Mouse (Mus musculus): ENCODE measurements around the gene Rubcn. TPM values are rescaled to one million over a fixed set of nuclear protein-coding genes. Genes with fewer than 3 reads are reported as not detected.

The Rubcn gene
- polyA plus RNA-seq, 1 experiment from 2014 or later, result 22.8 TPM

- Histone ChIP-seq H3K27ac (replicated peaks) (peak overlapping the region; percentile 86), H3K9ac (peak overlapping the region; percentile 67), H3K36me3 (no peaks in the 10 kb centered on the region), H3K4me1 (peaks cover 10% of the 10 kb centered on the region; the same call in 1 of the 2 replicates), H3K9me3 (replicated peaks) (no peaks in the 10 kb centered on the region), H3K4me3 (replicated peaks) (peak overlapping the region; percentile 65), H3K4me2 (replicated peaks) (peak overlapping the region; percentile 58), H3K27me3 (no peaks in the 10 kb centered on the region)
- ATAC-seq (ENCODE audit: insufficient number of reproducible peaks, low FRiP score, low TSS enrichment, low read depth), result peak; percentile 96
- under 1% methylated on average over 35 of the region's 35 CpGs for WGBS
These were observed 9.5 kb downstream of the Rubcn start for GRCm38 (mm10) chr16:32867919-32868552.

- 0 out of 2 replicates have a peak overlapping the region, but pooled peaks have one; percentile 65 for H3K4me3 ChIP-seq (replicated peaks)
- no peaks in the 10 kb centered on the region for H3K27me3 ChIP-seq
- no peak overlapping the region for H3K27ac ChIP-seq (replicated peaks)
- no peaks in the 10 kb centered on the region for H3K36me3 ChIP-seq
- H3K4me1 ChIP-seq, result peaks cover 10% of the 10 kb centered on the region; the same call in 1 of the 2 replicates
- no peak for ATAC-seq (ENCODE audit: insufficient number of reproducible peaks, low FRiP score, low TSS enrichment, low read depth)
- no peak overlapping the region for H3K9ac ChIP-seq
- no peaks in the 10 kb centered on the region for H3K9me3 ChIP-seq (replicated peaks)
- no peak overlapping the region for H3K4me2 ChIP-seq (replicated peaks)
- 79% methylated on average over 5 of the region's 5 CpGs for WGBS
These were observed 10.9 kb downstream of the Rubcn start for GRCm38 (mm10) chr16:32866713-32867112.

GRCm38 (mm10) chr16:32865401-32865800, 12.2 kb downstream of the Rubcn start:
- peaks cover 7% of the 10 kb centered on the region; the same call in 1 of the 2 replicates for H3K36me3 ChIP-seq
- H3K4me2 ChIP-seq (replicated peaks), result no peak overlapping the region
- no peak overlapping the region for H3K4me3 ChIP-seq (replicated peaks)
- H3K9me3 ChIP-seq (replicated peaks), result no peaks in the 10 kb centered on the region
- no peaks in the 10 kb centered on the region for H3K27me3 ChIP-seq
- H3K9ac ChIP-seq, result no peak overlapping the region
- 90% methylated on average over 4 of the region's 4 CpGs for WGBS
- no peak overlapping the region for H3K27ac ChIP-seq (replicated peaks)
- no peak for ATAC-seq (ENCODE audit: insufficient number of reproducible peaks, low FRiP score, low TSS enrichment, low read depth)
- H3K4me1 ChIP-seq, result peaks cover 10% of the 10 kb centered on the region; the same call in 1 of the 2 replicates

GRCm38 (mm10) chr16:32861813-32862385, 15.7 kb downstream of the Rubcn start:
- Histone ChIP-seq H3K4me1 (peaks cover 11% of the 10 kb centered on the region; the same call in 1 of the 2 replicates), H3K36me3 (peaks cover 7% of the 10 kb centered on the region; the same call in 1 of the 2 replicates), H3K4me3 (replicated peaks) (no peak overlapping the region), H3K4me2 (replicated peaks) (no peak overlapping the region), H3K27ac (replicated peaks) (no peak overlapping the region), H3K9ac (no peak overlapping the region), H3K9me3 (replicated peaks) (no peaks in the 10 kb centered on the region), H3K27me3 (no peaks in the 10 kb centered on the region)
- 79% methylated on average over 3 of the region's 3 CpGs for WGBS
- no peak for ATAC-seq (ENCODE audit: insufficient number of reproducible peaks, low FRiP score, low TSS enrichment, low read depth)

GRCm38 (mm10) chr16:32858771-32859636, 18.6 kb downstream of the Rubcn start:
- Histone ChIP-seq H3K9me3 (replicated peaks) (no peaks in the 10 kb centered on the region), H3K27me3 (no peaks in the 10 kb centered on the region), H3K4me3 (replicated peaks) (no peak overlapping the region), H3K9ac (no peak overlapping the region), H3K4me2 (replicated peaks) (no peak overlapping the region), H3K27ac (replicated peaks) (peak overlapping the region; percentile 75), H3K36me3 (peaks cover 15% of the 10 kb centered on the region), H3K4me1 (peaks cover 7% of the 10 kb centered on the region; the same call in 1 of the 2 replicates)
- 57% methylated on average over 12 of the region's 12 CpGs for WGBS
- ATAC-seq (ENCODE audit: insufficient number of reproducible peaks, low FRiP score, low TSS enrichment, low read depth), result peak; percentile 69; the same call in 1 of the 2 replicates

GRCm38 (mm10) chr16:32858356-32858755, 19.2 kb downstream of the Rubcn start:
- Histone ChIP-seq H3K27ac (replicated peaks) (peak overlapping the region; percentile 75), H3K36me3 (peaks cover 15% of the 10 kb centered on the region), H3K27me3 (no peaks in the 10 kb centered on the region), H3K9me3 (replicated peaks) (no peaks in the 10 kb centered on the region), H3K4me3 (replicated peaks) (no peak overlapping the region), H3K9ac (no peak overlapping the region), H3K4me2 (replicated peaks) (no peak overlapping the region), H3K4me1 (peaks cover 7% of the 10 kb centered on the region; the same call in 1 of the 2 replicates)
- no peak for ATAC-seq (ENCODE audit: insufficient number of reproducible peaks, low FRiP score, low TSS enrichment, low read depth)
- WGBS, result 66% methylated on average over 4 of the region's 4 CpGs

- Histone ChIP-seq H3K9ac (no peak overlapping the region), H3K9me3 (replicated peaks) (no peaks in the 10 kb centered on the region), H3K4me3 (replicated peaks) (no peak overlapping the region), H3K27me3 (no peaks in the 10 kb centered on the region), H3K4me1 (peaks cover 7% of the 10 kb centered on the region; the same call in 1 of the 2 replicates), H3K27ac (replicated peaks) (no peak overlapping the region), H3K4me2 (replicated peaks) (no peak overlapping the region), H3K36me3 (peaks cover 18% of the 10 kb centered on the region)
- ATAC-seq (ENCODE audit: insufficient number of reproducible peaks, low FRiP score, low TSS enrichment, low read depth), result no peak
- WGBS, result 85% methylated on average over 3 of the region's 3 CpGs
These were observed 20.8 kb downstream of the Rubcn start for GRCm38 (mm10) chr16:32856751-32857150.

GRCm38 (mm10) chr16:32854050-32854571, 23.5 kb downstream of the Rubcn start:
- Histone ChIP-seq H3K4me2 (replicated peaks) (no peak overlapping the region), H3K36me3 (peaks cover 21% of the 10 kb centered on the region), H3K27me3 (no peaks in the 10 kb centered on the region), H3K9ac (no peak overlapping the region), H3K27ac (replicated peaks) (peak overlapping the region; percentile 2; the same call in 1 of the 2 replicates), H3K9me3 (replicated peaks) (no peaks in the 10 kb centered on the region), H3K4me1 (no peaks in the 10 kb centered on the region; the same call in 1 of the 2 replicates), H3K4me3 (replicated peaks) (no peak overlapping the region)
- WGBS, result 76% methylated on average over 2 of the region's 2 CpGs
- no peak for ATAC-seq (ENCODE audit: insufficient number of reproducible peaks, low FRiP score, low TSS enrichment, low read depth)

GRCm38 (mm10) chr16:32853492-32854049, 24.0 kb downstream of the Rubcn start:
- Histone ChIP-seq H3K27ac (replicated peaks) (peak overlapping the region; percentile 2; the same call in 1 of the 2 replicates), H3K9ac (no peak overlapping the region), H3K4me2 (replicated peaks) (no peak overlapping the region), H3K4me3 (replicated peaks) (no peak overlapping the region), H3K9me3 (replicated peaks) (no peaks in the 10 kb centered on the region), H3K27me3 (no peaks in the 10 kb centered on the region), H3K36me3 (peaks cover 27% of the 10 kb centered on the region), H3K4me1 (no peaks in the 10 kb centered on the region)
- ATAC-seq (ENCODE audit: insufficient number of reproducible peaks, low FRiP score, low TSS enrichment, low read depth), result no peak
- 58% methylated on average over 13 of the region's 13 CpGs for WGBS

GRCm38 (mm10) chr16:32849042-32849830, 28.3 kb downstream of the Rubcn start:
- H3K9ac ChIP-seq, result no peak overlapping the region
- ATAC-seq (ENCODE audit: insufficient number of reproducible peaks, low FRiP score, low TSS enrichment, low read depth), result no peak
- H3K4me3 ChIP-seq (replicated peaks), result no peak overlapping the region
- no peak overlapping the region for H3K27ac ChIP-seq (replicated peaks)
- no peaks in the 10 kb centered on the region for H3K4me1 ChIP-seq
- H3K27me3 ChIP-seq, result no peaks in the 10 kb centered on the region
- no peaks in the 10 kb centered on the region for H3K9me3 ChIP-seq (replicated peaks)
- no peak overlapping the region for H3K4me2 ChIP-seq (replicated peaks)
- peaks cover 61% of the 10 kb centered on the region for H3K36me3 ChIP-seq
- WGBS, result 88% methylated on average over 11 of the region's 11 CpGs

Measured in embryonic facial prominence, embryonic 15.5 days (tissue).